14 mouse cellular contexts compared by ENCODE assay signal in genomic region chr8:104383296-104383695, GRCm38 (mm10). TPM values are rescaled to one million over a fixed set of nuclear protein-coding genes. Genes with fewer than 3 reads are reported as not detected.
DNase-seq lines count a peak whose midpoint lies in the region; ATAC-seq and TF ChIP-seq lines count a peak whose summit lies in the region.
"Had no signal": no experiment of that assay in that cellular context is flagged by ENCODE, and none has a peak within 500 bp of the region (broad histone marks: within the 10 kb centered on the region; RNA-seq: fewer than 3 reads in every experiment).

No protein-coding gene starts in this region.

- no peaks in the 10 kb centered on the region for H3K9me3 ChIP-seq in limb, embryonic 14.5 days (ENCODE audit: control insufficient read depth, low read length)
- H3K9me3 ChIP-seq in limb, embryonic 10.5 days (replicated peaks), result no peaks in the 10 kb centered on the region

- no peak for TF ChIP-seq POLR2A in limb, embryonic 14.5 days (IDR thresholded peaks at IDR 0.05; ENCODE audit: borderline replicate concordance, extremely low read depth, insufficient read depth, insufficient read length)

- no peaks in the 10 kb centered on the region for H3K27me3 ChIP-seq in limb, embryonic 14.5 days (ENCODE audit: control insufficient read depth, insufficient read depth, low read length)
- no peaks in the 10 kb centered on the region for H3K27me3 ChIP-seq in limb, embryonic 10.5 days (ENCODE audit: low read depth, poor library complexity, severe bottlenecking)

- ATAC-seq in limb, embryonic 14.5 days (ENCODE audit: low FRiP score, low read depth), result no peak
- ATAC-seq: hindbrain, embryonic 16.5 days had no signal

- no peak overlapping the region for H3K4me2 ChIP-seq in limb, embryonic 14.5 days (replicated peaks; ENCODE audit: low read depth, low read length, severe bottlenecking)

- H3K4me3 ChIP-seq in limb, embryonic 14.5 days (replicated peaks; ENCODE audit: low read length), result no peak overlapping the region
- H3K4me3 ChIP-seq in limb, embryonic 10.5 days, result no peak overlapping the region

- no peak overlapping the region for H3K27ac ChIP-seq in limb, embryonic 14.5 days (replicated peaks; ENCODE audit: low read depth, low read length)
- no peak overlapping the region for H3K27ac ChIP-seq in limb, embryonic 10.5 days

- no peak overlapping the region for H3K9ac ChIP-seq in limb, embryonic 14.5 days (ENCODE audit: low read depth, low read length, severe bottlenecking)

- WGBS in limb, embryonic 14.5 days, result 45% methylated on average over 2 of the region's 2 CpGs
- WGBS in limb, embryonic 10.5 days, result 85% methylated on average over 2 of the region's 2 CpGs

- H3K4me1 ChIP-seq in limb, embryonic 14.5 days (ENCODE audit: control insufficient read depth, insufficient read depth, low read length), result peaks cover 33% of the 10 kb centered on the region
- peaks cover 37% of the 10 kb centered on the region for H3K4me1 ChIP-seq in limb, embryonic 10.5 days

- H3K36me3 ChIP-seq in limb, embryonic 14.5 days (ENCODE audit: control insufficient read depth, insufficient read depth, low read length), result no peaks in the 10 kb centered on the region
- H3K36me3 ChIP-seq in limb, embryonic 10.5 days, result no peaks in the 10 kb centered on the region

- DNase-seq in gastrocnemius, adult 18-20 months (ENCODE audit: low spot score), result peak; percentile 30
- DNase-seq in gastrocnemius, postnatal 10 days, result no peak
- DNase-seq in limb, embryonic 14.5 days (ENCODE audit: low spot score), result peak; percentile 30
- DNase-seq in limb, embryonic 10.5 days (ENCODE audit: low spot score), result no peak
- peak; percentile 70 for DNase-seq in brain, adult 2 months (ENCODE audit: low read depth, low spot score)
- peak; percentile 57 for DNase-seq in skeletal muscle tissue, adult 2 months (ENCODE audit: low read depth, low spot score)
- DNase-seq in ovary, postnatal 10 days (ENCODE audit: low spot score), result no peak
- DNase-seq in cerebellum, adult 8-10 months, result no peak
- DNase-seq: cerebellum, postnatal 14 days; heart, postnatal 14 days; layer of hippocampus, adult 9-11 months; retina, postnatal 1 day; thymus, adult 2 months had no signal

RNA-seq across cellular contexts. Expression of gene Cmtm4, which starts 12.3 kb away (rescaled TPM):
- 1 to 10 TPM; 4.4 to 5.4 TPM for total RNA-seq in gastrocnemius, adult 18-20 months (2021)
- total RNA-seq in gastrocnemius, postnatal 10 days (2021), result 1 to 10 TPM; 6.3 to 7.6 TPM
- 18.9 and 21.4 TPM in 2 replicates for polyA plus RNA-seq in limb, embryonic 14.5 days (2012; rRNA removed)
- polyA plus RNA-seq in limb, embryonic 14.5 days (2014; fragmentation: Nextera tagmentation; extraction: Ambion mirVana), result 4.1 and 4.5 TPM in 2 replicates
- 1.8 and 2.3 TPM in 2 replicates for polyA plus RNA-seq in limb, embryonic 10.5 days (2016; fragmentation: Nextera tagmentation; extraction: Ambion mirVana)

RNA-seq across cellular contexts. Expression of gene Cmtm3, which starts 44.1 kb away (rescaled TPM):
- total RNA-seq in gastrocnemius, adult 18-20 months (2021), result 1 to 10 TPM; 3.2 to 7.2 TPM
- 10 to 100 TPM; 27.4 to 38.9 TPM for total RNA-seq in gastrocnemius, postnatal 10 days (2021)
- polyA plus RNA-seq in limb, embryonic 14.5 days (2012; rRNA removed), result 240 and 361 TPM in 2 replicates
- 176 and 185 TPM in 2 replicates for polyA plus RNA-seq in limb, embryonic 14.5 days (2014; fragmentation: Nextera tagmentation; extraction: Ambion mirVana)
- 63.2 and 65.4 TPM in 2 replicates for polyA plus RNA-seq in limb, embryonic 10.5 days (2016; fragmentation: Nextera tagmentation; extraction: Ambion mirVana)

RNA-seq across cellular contexts. Expression of gene Dync1li2, which starts 59.6 kb away (rescaled TPM):
- 100 to 1,000 TPM in 1 of 2 experiments, 10 to 100 TPM in 1; 98.9 to 104 TPM for total RNA-seq in gastrocnemius, adult 18-20 months (2021)
- 100 to 1,000 TPM; 101 to 112 TPM for total RNA-seq in gastrocnemius, postnatal 10 days (2021)
- 58.2 and 64.7 TPM in 2 replicates for polyA plus RNA-seq in limb, embryonic 14.5 days (2012; rRNA removed)
- 48.8 and 53.5 TPM in 2 replicates for polyA plus RNA-seq in limb, embryonic 14.5 days (2014; fragmentation: Nextera tagmentation; extraction: Ambion mirVana)
- polyA plus RNA-seq in limb, embryonic 10.5 days (2016; fragmentation: Nextera tagmentation; extraction: Ambion mirVana), result 58.6 and 69.9 TPM in 2 replicates

Comparison
In these comparisons a context has a peak if more than half of its experiments do, and no peak if none do; other contexts are left out.
1. DNase-seq: peak in gastrocnemius, adult 18-20 months (single experiment), limb, embryonic 14.5 days (single experiment), brain, adult 2 months (single experiment) and skeletal muscle tissue, adult 2 months (single experiment); none in gastrocnemius, postnatal 10 days (single experiment), limb, embryonic 10.5 days (single experiment), ovary, postnatal 10 days (single experiment) and cerebellum, adult 8-10 months (single experiment).